Mouse (Mus musculus): ENCODE data around the gene Angptl7.

Gene Angptl7

DNA sequence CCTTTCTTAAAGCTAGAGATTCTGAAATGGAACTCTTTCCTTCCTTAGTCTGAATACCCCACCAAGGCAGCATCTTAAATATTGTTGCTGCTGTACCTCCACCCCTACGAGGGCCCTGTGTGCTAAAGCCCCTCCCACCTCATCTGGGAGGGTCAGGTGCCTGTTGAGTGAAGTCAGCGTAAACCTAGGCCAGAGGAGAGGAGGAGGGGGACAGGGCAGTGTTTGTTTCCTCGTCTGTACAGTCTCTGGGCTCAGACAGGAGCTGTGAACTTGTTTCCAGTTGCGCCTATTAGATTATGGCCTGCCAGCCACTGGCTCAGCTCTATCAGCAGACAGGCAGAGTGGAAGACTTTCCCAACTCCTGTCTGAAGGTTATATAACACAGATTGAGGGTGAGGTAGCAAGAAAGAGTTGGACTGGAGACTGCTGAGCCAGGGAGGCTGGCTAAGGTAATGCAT lies at the start of gene Angptl7:
Angptl7 (minus strand) TSS at position 51 of the 458 bp plus-strand sequence.
- no peak for DNase-seq (ENCODE audit: low spot score)

DNA sequence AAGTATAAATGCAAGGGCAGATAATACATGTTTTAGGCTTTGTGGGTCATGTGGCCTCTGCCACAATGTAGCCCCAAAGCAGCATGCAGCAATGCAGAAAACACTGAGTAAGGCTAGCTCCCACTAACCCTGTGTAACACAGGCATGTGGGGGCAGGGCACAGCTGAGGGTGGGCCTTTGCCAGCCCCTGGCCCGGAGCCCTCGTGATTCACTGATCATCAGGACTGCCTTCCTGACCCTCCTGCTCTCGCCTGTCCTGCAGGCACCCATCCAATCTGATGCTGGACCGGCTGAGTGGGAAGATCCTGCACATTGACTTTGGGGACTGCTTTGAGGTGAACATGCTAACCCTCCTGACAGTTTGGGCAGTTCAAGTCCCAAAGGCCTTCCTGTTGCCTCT lies 48.8 kb upstream of the Angptl7 start:
- DNase-seq (ENCODE audit: low spot score): no peak

GRCm38 (mm10) chr4:148535876-148536275 lies 35.6 kb upstream of the Angptl7 start:
- no peak for DNase-seq (ENCODE audit: low spot score)

DNA sequence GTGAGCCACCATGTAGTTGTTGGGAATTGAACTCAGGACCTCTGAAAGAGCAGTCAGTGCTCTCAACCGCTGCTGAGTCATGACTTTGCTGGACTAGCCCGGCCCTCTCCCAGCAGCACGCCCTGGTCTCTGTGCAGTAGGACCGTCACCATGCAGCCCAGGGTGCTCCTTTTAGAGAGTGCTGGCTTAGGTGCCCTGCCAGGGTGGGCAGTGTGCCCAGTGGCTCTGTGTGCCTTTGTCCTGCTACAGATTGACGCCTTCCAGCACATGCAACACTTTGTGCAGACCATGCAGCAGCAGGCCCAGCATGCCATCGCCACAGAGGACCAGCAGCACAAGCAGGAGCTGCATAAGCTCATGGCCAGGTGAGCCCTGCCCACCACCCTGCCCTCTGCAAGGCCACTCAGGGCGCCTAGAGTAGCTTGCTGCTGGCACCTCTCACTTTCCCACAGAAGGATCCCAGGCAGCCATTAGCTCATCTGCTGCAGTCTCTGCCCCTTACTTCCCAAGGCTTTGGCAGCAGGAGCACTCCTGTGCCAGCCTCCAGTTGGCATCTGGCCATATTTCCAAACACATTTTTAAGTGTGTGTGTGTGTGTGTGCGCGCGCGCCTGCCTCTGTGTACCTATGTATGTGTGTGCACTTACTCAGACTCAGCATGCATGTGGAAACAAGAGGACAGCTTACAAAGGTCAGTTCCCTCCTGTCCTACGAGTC lies 33.5 kb upstream of the Angptl7 start:
- no peak for DNase-seq (ENCODE audit: low spot score)

DNA sequence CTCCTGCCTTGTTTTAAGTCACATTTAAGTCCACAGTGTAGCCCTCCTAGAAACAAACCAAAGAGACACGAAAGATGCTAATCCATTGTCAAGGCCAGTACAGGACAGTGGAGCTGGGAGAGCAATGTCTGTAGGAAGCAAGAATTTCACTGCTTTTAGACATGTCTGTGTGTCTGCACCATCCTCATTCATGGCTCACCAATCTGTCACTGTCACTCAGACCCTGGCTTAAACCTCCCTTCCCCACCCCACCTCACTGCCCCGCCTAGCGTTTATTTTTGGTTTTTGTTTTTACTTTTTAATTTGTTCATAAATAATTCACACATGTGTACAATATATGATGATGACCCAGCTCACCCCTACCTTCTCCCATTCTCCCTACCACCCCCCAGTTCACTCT lies 32.3 kb upstream of the Angptl7 start:
- DNase-seq (ENCODE audit: low spot score): no peak

GRCm38 (mm10) chr4:148531341-148531740 lies 31.1 kb upstream of the Angptl7 start:
- DNase-seq (ENCODE audit: low spot score): no peak

GRCm38 (mm10) chr4:148530778-148531177 lies 30.5 kb upstream of the Angptl7 start:
- DNase-seq (ENCODE audit: low spot score): no peak

DNA sequence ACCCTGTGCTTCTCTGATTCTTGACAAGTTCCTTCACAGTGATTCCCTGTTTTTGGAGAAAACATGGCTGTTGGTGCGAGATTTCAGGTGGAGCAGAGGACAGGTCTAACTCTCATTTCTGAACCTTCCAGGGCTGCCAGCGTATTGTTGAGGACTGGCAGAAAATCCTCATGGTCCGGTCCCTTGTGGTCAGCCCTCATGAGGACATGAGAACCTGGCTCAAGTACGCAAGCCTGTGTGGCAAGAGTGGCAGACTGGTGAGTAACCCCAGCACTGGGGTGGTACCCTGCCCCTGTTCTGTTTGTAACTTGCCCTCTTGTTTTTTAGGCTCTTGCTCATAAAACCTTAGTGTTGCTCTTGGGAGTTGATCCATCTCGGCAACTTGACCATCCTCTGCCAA lies 30.1 kb upstream of the Angptl7 start:
- DNase-seq (ENCODE audit: low spot score): no peak

DNA sequence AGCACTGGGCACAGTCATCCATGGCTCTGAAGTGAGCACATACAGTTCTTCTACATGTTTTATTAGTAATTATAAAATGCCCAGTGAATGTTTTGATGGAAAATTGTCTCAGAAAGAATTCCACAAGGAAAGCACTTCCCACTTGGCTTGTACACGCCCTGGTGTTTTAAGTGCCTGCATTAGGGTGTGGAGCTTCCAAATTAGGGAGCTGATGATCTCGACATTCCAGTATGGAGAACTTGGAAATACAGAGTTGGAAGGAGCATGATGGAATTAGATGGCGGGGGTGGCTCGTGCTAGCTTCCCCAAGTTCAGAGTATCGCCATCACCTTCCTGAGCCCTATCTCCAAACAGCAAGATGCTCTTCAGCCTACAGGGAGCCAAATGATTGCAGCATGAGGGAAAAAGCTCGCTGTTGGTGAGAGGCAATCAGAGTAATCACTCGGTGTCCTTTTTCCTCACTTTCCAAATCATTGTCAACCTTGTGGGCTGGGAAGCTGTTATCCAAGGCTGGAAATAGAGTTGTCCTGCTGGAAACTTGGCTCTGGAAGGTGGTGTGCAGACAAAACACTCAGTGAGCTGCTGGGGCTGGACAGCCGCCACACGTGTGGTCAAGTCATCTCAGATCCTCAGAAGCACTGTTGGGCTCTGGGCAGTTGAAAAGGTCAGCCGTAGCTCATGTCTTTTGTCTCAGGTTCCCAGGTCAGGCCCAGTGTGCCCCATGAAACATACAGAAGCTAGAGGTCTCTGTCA lies 27.1 kb upstream of the Angptl7 start:
- no peak for DNase-seq (ENCODE audit: low spot score)

- no peak for DNase-seq (ENCODE audit: low spot score)
Measured at GRCm38 (mm10) chr4:148523538-148523937, 23.3 kb upstream of the Angptl7 start.

GRCm38 (mm10) chr4:148518235-148518795 lies 18.1 kb upstream of the Angptl7 start:
- no peak for DNase-seq (ENCODE audit: low spot score)

DNA sequence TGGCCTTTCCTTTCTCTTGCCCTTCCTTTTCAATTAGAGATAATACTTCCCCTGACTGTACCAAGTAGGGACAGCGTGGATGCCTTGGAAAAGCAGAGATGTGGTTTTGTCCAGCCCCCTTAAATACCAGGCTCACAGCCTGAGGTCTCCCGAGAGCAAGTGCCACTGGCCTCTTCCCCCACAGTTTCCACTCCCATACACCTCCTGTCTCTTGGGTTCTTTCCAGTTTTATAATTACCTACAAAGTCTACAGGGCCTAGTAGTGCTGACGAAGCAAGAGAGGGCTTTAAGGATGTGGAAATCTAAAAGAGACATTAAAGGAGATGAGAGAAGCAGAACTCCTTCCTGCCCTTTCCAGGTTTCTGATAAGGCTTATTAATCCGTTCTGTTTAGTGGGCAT lies 17.5 kb upstream of the Angptl7 start:
- DNase-seq (ENCODE audit: low spot score): no peak

- peak; percentile 6 for DNase-seq (ENCODE audit: low spot score)
Measured at GRCm38 (mm10) chr4:148515313-148515712, 15.1 kb upstream of the Angptl7 start.

- no peak for DNase-seq (ENCODE audit: low spot score)
Measured at GRCm38 (mm10) chr4:148513021-148513559, 12.8 kb upstream of the Angptl7 start.

DNA sequence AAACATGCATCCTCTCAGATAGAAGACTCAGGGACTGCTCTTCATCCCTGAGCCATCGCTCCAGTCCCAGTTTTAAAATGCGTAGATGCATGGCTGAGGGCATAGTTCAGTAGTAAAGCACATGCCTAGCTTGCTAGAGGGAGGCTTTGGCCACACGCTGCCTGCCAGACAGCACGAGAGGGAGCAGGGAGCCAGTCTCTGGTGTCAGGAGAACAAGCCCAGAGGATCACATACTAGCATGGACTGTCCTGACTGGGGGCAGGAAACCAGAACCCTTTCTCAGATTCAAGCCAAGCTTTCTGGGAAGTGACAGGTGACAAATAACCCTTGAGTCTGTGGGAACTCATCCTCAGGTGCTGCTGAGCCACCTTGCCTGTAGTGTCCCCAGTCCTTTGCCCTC lies 11.1 kb upstream of the Angptl7 start:
- DNase-seq (ENCODE audit: low spot score): no peak

- no peak for DNase-seq (ENCODE audit: low spot score)
Measured at GRCm38 (mm10) chr4:148510691-148511090, 10.4 kb upstream of the Angptl7 start.

GRCm38 (mm10) chr4:148509450-148510084 lies 9.3 kb upstream of the Angptl7 start:
- DNase-seq (ENCODE audit: low spot score): no peak

GRCm38 (mm10) chr4:148508084-148508849 lies 8.0 kb upstream of the Angptl7 start:
- no peak for DNase-seq (ENCODE audit: low spot score)

DNA sequence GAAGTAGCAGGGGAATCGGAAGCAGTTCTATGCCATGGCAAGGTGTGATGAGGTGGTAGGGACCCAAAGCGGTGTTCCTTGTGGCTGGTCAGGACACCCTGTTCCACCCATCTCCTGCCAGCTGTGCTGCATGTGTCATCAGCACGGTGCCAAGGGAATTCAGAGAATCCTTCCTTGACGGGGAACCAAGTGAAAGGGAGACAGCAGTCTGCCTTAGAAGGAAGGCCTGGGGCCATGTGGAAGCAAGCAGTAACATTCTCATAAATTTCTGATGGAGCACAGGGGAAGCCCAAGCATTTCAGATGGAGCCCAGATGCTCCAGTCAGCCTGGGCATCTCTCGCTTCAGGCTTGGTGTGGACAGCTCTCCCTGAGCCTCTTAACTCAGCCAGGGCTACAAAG lies 7.3 kb upstream of the Angptl7 start:
- DNase-seq (ENCODE audit: low spot score): no peak

DNA sequence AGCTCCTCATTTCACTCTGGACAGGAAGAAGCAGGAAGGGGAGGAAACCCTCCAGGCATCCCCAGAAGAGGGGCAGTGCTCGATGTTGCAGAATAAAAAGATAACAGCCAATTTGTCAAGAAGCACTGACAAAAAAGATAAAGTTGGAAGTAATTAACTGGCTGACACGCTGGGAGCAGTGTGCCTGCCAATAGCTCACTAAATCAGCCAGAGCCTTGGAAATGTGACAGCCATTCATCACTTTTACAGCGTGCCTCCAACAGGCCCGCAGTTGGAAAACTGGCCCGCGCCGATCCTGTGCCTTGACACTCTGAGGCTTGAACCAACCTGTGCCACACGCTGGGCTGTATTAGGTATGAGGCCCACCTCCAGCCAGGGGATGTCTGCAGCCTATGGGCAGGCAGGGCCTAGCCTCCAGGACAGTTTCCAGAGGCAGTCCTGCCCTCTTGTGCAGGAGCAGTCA lies 4.3 kb upstream of the Angptl7 start:
- no peak for DNase-seq (ENCODE audit: low spot score)

GRCm38 (mm10) chr4:148495874-148496689 lies 4.2 kb downstream of the Angptl7 start:
- DNase-seq (ENCODE audit: low spot score): no peak
